Mouse (Mus musculus) forebrain, embryonic 11.5 days (tissue): ENCODE measurements around the gene Tbk1. TPM values are rescaled to one million over a fixed set of nuclear protein-coding genes. Genes with fewer than 3 reads are reported as not detected.

Experiments
- microRNA-seq: library from miRNA; unstranded; fragments of <30 nt; microRNA quantifications from one replicate; pipeline ENCODE4, GENCODE M21; 2016; ENCODE audit not compliant: insufficient number of aligned reads
- polyA plus RNA-seq: library from polyadenylated mRNA; unstranded; fragments of >200 nt; fragmentation: Nextera tagmentation; extraction: Ambion mirVana; gene quantifications from 2 replicates; pipeline ENCODE4 v1.2.1, GENCODE M21; 2014

The Tbk1 gene
- polyA plus RNA-seq, 1 experiment from 2014 or later: 36.2 TPM

Small RNAs within 50 kb of the gene (microRNA-seq; reads per million reads assigned to microRNA genes)
- not detected for gene Gm24330

Other genes with a start within 250 kb of the Tbk1 start
- 3.0 and 3.3 TPM in 2 replicates for gene Tbc1d30, start 235.5 kb downstream of the Tbk1 start, polyA plus RNA-seq
- 43.1 and 45.6 TPM in 2 replicates for gene Gns, start 221.7 kb downstream of the Tbk1 start, polyA plus RNA-seq
- gene Rassf3, start 110.4 kb downstream of the Tbk1 start, polyA plus RNA-seq: 5.5 and 7.6 TPM in 2 replicates
- gene Xpot, start 39.5 kb upstream of the Tbk1 start, polyA plus RNA-seq: 59.9 and 72.1 TPM in 2 replicates
- 0.39 and 0.52 TPM in 2 replicates for gene D930020B18Rik, start 54.8 kb upstream of the Tbk1 start, polyA plus RNA-seq
- gene BC048403, start 153.2 kb upstream of the Tbk1 start, polyA plus RNA-seq: 2.5 and 3.5 TPM in 2 replicates